Comparison of ENCODE assay signal across 8 mouse cellular contexts in genomic region chr5:107687592-107688498, GRCm38 (mm10). TPM values are rescaled to one million over a fixed set of nuclear protein-coding genes. Genes with fewer than 3 reads are reported as not detected.
DNase-seq lines count a peak whose midpoint lies in the region; ATAC-seq lines count a peak whose summit lies in the region.

No protein-coding gene starts in this region.

- DNase-seq in CD8-positive naive resting alpha-beta T cell, adult 2 months (ENCODE audit: low read depth in 2 of 2, low spot score in 2 of 2), result peak; percentile 67 to 69
- DNase-seq in brain, embryonic 18.5 days (ENCODE audit: low read depth, low spot score), result peak; percentile 54
- DNase-seq in fibroblast of lung, adult 2 months (ENCODE audit: low read depth), result peak; percentile 46
- peak; percentile 87 for DNase-seq in kidney, postnatal 10 days
- DNase-seq in liver, embryonic 13.5 days, result peak; percentile 46
- peak; percentile 80 for DNase-seq in neural tube, embryonic 10.5 days (ENCODE audit: extremely low spot score, low spot score)

- peak overlapping the region; percentile 85 for H3K4me2 ChIP-seq in heart, embryonic 13.5 days
- H3K4me2 ChIP-seq in liver, embryonic 13.5 days, result peak overlapping the region; percentile 70
- peak overlapping the region; percentile 64 for H3K4me2 ChIP-seq in stomach, embryonic 15.5 days

- H3K9me3 ChIP-seq in heart, embryonic 13.5 days, result 0 out of 2 replicates have a peak, but pooled peaks cover 2% of the 10 kb centered on the region
- H3K9me3 ChIP-seq in liver, embryonic 13.5 days (replicated peaks), result no peaks in the 10 kb centered on the region
- no peaks in the 10 kb centered on the region for H3K9me3 ChIP-seq in stomach, embryonic 15.5 days

- WGBS in heart, embryonic 13.5 days, result 12% methylated on average over 46 of the region's 46 CpGs
- 18% methylated on average over 46 of the region's 46 CpGs for whole genome bisulfite sequencing in liver, embryonic 13.5 days (ENCODE audit: insufficient replicate concordance)
- 12% methylated on average over 46 of the region's 46 CpGs for WGBS in stomach, embryonic 15.5 days

- H3K4me1 ChIP-seq in heart, embryonic 13.5 days, result peaks cover 11% of the 10 kb centered on the region
- peaks cover 12% of the 10 kb centered on the region for H3K4me1 ChIP-seq in liver, embryonic 13.5 days (replicated peaks)
- H3K4me1 ChIP-seq in stomach, embryonic 15.5 days, result 0 out of 2 replicates have a peak, but pooled peaks cover 4% of the 10 kb centered on the region

- H3K27me3 ChIP-seq in heart, embryonic 13.5 days (replicated peaks), result peaks cover 23% of the 10 kb centered on the region
- peaks cover 49% of the 10 kb centered on the region for H3K27me3 ChIP-seq in liver, embryonic 13.5 days
- H3K27me3 ChIP-seq in stomach, embryonic 15.5 days (replicated peaks), result 0 out of 2 replicates have a peak, but pooled peaks cover 5% of the 10 kb centered on the region

- H3K27ac ChIP-seq in heart, embryonic 13.5 days (replicated peaks), result no peak overlapping the region
- H3K27ac ChIP-seq in liver, embryonic 13.5 days, result no peak overlapping the region
- no peak overlapping the region for H3K27ac ChIP-seq in stomach, embryonic 15.5 days

- peak; percentile 54; the same call in 1 of the 2 replicates for ATAC-seq in heart, embryonic 13.5 days (ENCODE audit: extremely low read depth, insufficient number of reproducible peaks, low FRiP score, low TSS enrichment)
- peak; percentile 77 for ATAC-seq in liver, embryonic 13.5 days (ENCODE audit: low read depth)
- ATAC-seq in stomach, embryonic 15.5 days (ENCODE audit: insufficient read depth, low FRiP score, low read depth), result peak; percentile 91

- H3K36me3 ChIP-seq in heart, embryonic 13.5 days, result no peaks in the 10 kb centered on the region
- H3K36me3 ChIP-seq in liver, embryonic 13.5 days, result no peaks in the 10 kb centered on the region
- no peaks in the 10 kb centered on the region for H3K36me3 ChIP-seq in stomach, embryonic 15.5 days

- H3K9ac ChIP-seq in heart, embryonic 13.5 days, result peak overlapping the region; percentile 74
- no peak overlapping the region; the same call in 1 of the 2 replicates for H3K9ac ChIP-seq in liver, embryonic 13.5 days
- no peak overlapping the region for H3K9ac ChIP-seq in stomach, embryonic 15.5 days

- H3K4me3 ChIP-seq in heart, embryonic 13.5 days, result peak overlapping the region; percentile 58
- H3K4me3 ChIP-seq in liver, embryonic 13.5 days (replicated peaks), result peak overlapping the region; percentile 50
- peak overlapping the region; percentile 42 for H3K4me3 ChIP-seq in stomach, embryonic 15.5 days (replicated peaks)

RNA-seq across cellular contexts. Expression of gene Gfi1, which starts 38.0 kb away (rescaled TPM):
- not detected in 2 replicates for polyA plus RNA-seq in heart, embryonic 13.5 days (2015; fragmentation: Nextera tagmentation; extraction: Ambion mirVana)
- polyA plus RNA-seq in liver, embryonic 13.5 days (2015; fragmentation: Nextera tagmentation; extraction: Ambion mirVana), result 0.48 and 0.65 TPM in 2 replicates
- 1.6 and 2.5 TPM in 2 replicates for polyA plus RNA-seq in stomach, embryonic 15.5 days (2015; fragmentation: Nextera tagmentation; extraction: Ambion mirVana)
